Mouse (Mus musculus) C2C12 (cell line): ENCODE data around the gene Esrrb. TPM values are rescaled to one million over a fixed set of nuclear protein-coding genes. Genes with fewer than 3 reads are reported as not detected.

Experiments used
- H3K27me3 ChIP-seq: one replicate; pipeline ENCODE4 v1.6.1; 2011; ENCODE audit not compliant: control insufficient read depth, insufficient read depth, insufficient read length
- H3K36me3 ChIP-seq: one replicate; pipeline ENCODE4 v1.6.1; 2011; ENCODE audit not compliant: control insufficient read depth, insufficient read depth
- H3K4me3 ChIP-seq: one replicate; pipeline ENCODE4 v1.5.1; 2011; ENCODE audit warnings: mild to moderate bottlenecking, control low read depth; ENCODE audit not compliant: poor library complexity, insufficient read depth, severe bottlenecking
- H3K79me2 ChIP-seq: one replicate; pipeline ENCODE4 v1.6.1; 2011; ENCODE audit not compliant: control insufficient read depth, insufficient read depth
- H3K79me3 ChIP-seq: one replicate; pipeline ENCODE4 v1.6.1; 2011; ENCODE audit warnings: low read depth, control low read depth
- H3ac ChIP-seq: one replicate; pipeline ENCODE3; 2011; ENCODE audit warnings: low read depth; ENCODE audit not compliant: control insufficient read depth, insufficient read length
- CEBPB ChIP-seq: IDR thresholded peaks from one replicate; pipeline ENCODE4 v1.6.1; 2011; ENCODE audit warnings: low read depth, mild to moderate bottlenecking, control low read depth, moderate library complexity
- CTCF ChIP-seq: IDR thresholded peaks from one replicate; pipeline ENCODE4 v1.5.1; 2011; ENCODE audit not compliant: control insufficient read depth, insufficient read depth, insufficient read length
- FOSL1 ChIP-seq: IDR thresholded peaks from one replicate; pipeline ENCODE4 v1.8.0; 2011; ENCODE audit warnings: mild to moderate bottlenecking, low read length; ENCODE audit not compliant: poor library complexity, insufficient read depth, severe bottlenecking
- MAX ChIP-seq: IDR thresholded peaks from one replicate; pipeline ENCODE4 v1.6.1; 2011; ENCODE audit warnings: mild to moderate bottlenecking, control low read depth
- MYOD1 ChIP-seq: IDR thresholded peaks from one replicate; pipeline ENCODE4 v1.6.1; 2011; ENCODE audit warnings: low read depth; ENCODE audit not compliant: control insufficient read depth, insufficient read length
- MYOG ChIP-seq: IDR thresholded peaks from one replicate; pipeline ENCODE4 v1.6.1; 2011; ENCODE audit not compliant: control insufficient read depth, insufficient read length; ENCODE audit errors: extremely low read depth
- USF1 ChIP-seq: IDR thresholded peaks from one replicate; pipeline ENCODE4 v1.6.1; 2011; ENCODE audit warnings: low read depth, mild to moderate bottlenecking, control low read depth, moderate library complexity
- polyA plus RNA-seq: library from polyadenylated mRNA; unstranded; fragments of >200 nt; fragmentation: generic; extraction: Trizol; gene quantifications from one replicate; pipeline ENCODE4 v1.2.1, GENCODE M21; 2012; ENCODE audit warnings: missing spikeins

Esrrb gene
- polyA plus RNA-seq, 1 experiment, result 0.80 TPM

GRCm38 (mm10) chr12:86516602-86517001, 155.7 kb downstream of the Esrrb start:
- Histone ChIP-seq H3K79me3 (no peaks in the 10 kb centered on the region), H3K4me3 (no peak overlapping the region), H3K79me2 (no peaks in the 10 kb centered on the region), H3K27me3 (peaks cover 15% of the 10 kb centered on the region), H3K36me3 (no peaks in the 10 kb centered on the region), H3ac (no peak overlapping the region)
- TF ChIP-seq FOSL1, result no peak

GRCm38 (mm10) chr12:86517721-86518120, 156.8 kb downstream of the Esrrb start:
- TF ChIP-seq MAX (no peak), USF1 (no peak), CEBPB (no peak), FOSL1 (no peak), MYOD1 (no peak), MYOG (no peak), CTCF (no peak)
- no peak overlapping the region for H3K4me3 ChIP-seq
- no peaks in the 10 kb centered on the region for H3K79me2 ChIP-seq
- H3K36me3 ChIP-seq, result no peaks in the 10 kb centered on the region
- H3ac ChIP-seq, result no peak overlapping the region
- H3K27me3 ChIP-seq, result peaks cover 14% of the 10 kb centered on the region
- no peaks in the 10 kb centered on the region for H3K79me3 ChIP-seq

- H3K79me3 ChIP-seq, result no peaks in the 10 kb centered on the region
- no peak overlapping the region for H3ac ChIP-seq
- H3K79me2 ChIP-seq, result no peaks in the 10 kb centered on the region
- H3K4me3 ChIP-seq, result no peak overlapping the region
- H3K36me3 ChIP-seq, result no peaks in the 10 kb centered on the region
- TF ChIP-seq CEBPB, result no peak
- TF ChIP-seq FOSL1, result no peak
- TF ChIP-seq MAX, result no peak
- no peak for TF ChIP-seq USF1
- no peak for TF ChIP-seq CTCF
- no peak for TF ChIP-seq MYOG
- TF ChIP-seq MYOD1, result no peak
- peaks cover 20% of the 10 kb centered on the region for H3K27me3 ChIP-seq
Observed at GRCm38 (mm10) chr12:86518746-86519145, 157.8 kb downstream of the Esrrb start.

GRCm38 (mm10) chr12:86534283-86534682, 173.4 kb downstream of the Esrrb start:
- H3ac ChIP-seq, result no peak overlapping the region
- H3K79me3 ChIP-seq, result no peaks in the 10 kb centered on the region
- no peaks in the 10 kb centered on the region for H3K36me3 ChIP-seq
- no peak for TF ChIP-seq MYOD1
- TF ChIP-seq USF1, result no peak
- TF ChIP-seq MYOG, result no peak
- TF ChIP-seq FOSL1, result no peak
- no peak for TF ChIP-seq MAX
- no peak for TF ChIP-seq CEBPB
- no peak for TF ChIP-seq CTCF
- peaks cover 17% of the 10 kb centered on the region for H3K27me3 ChIP-seq
- no peak overlapping the region for H3K4me3 ChIP-seq
- H3K79me2 ChIP-seq, result no peaks in the 10 kb centered on the region

- Histone ChIP-seq H3K36me3 (no peaks in the 10 kb centered on the region), H3K79me2 (no peaks in the 10 kb centered on the region), H3ac (no peak overlapping the region), H3K27me3 (peaks cover 22% of the 10 kb centered on the region), H3K79me3 (no peaks in the 10 kb centered on the region), H3K4me3 (no peak overlapping the region)
- no peak for TF ChIP-seq FOSL1
- TF ChIP-seq CEBPB, result no peak
- no peak for TF ChIP-seq USF1
- TF ChIP-seq MAX, result no peak
- no peak for TF ChIP-seq MYOD1
- no peak for TF ChIP-seq CTCF
- TF ChIP-seq MYOG, result no peak
Observed at GRCm38 (mm10) chr12:86537799-86538198, 176.9 kb downstream of the Esrrb start.

- Histone ChIP-seq H3K4me3 (no peak overlapping the region), H3K79me2 (no peaks in the 10 kb centered on the region), H3K79me3 (no peaks in the 10 kb centered on the region), H3K27me3 (peaks cover 22% of the 10 kb centered on the region), H3ac (no peak overlapping the region), H3K36me3 (no peaks in the 10 kb centered on the region)
- TF ChIP-seq CTCF (no peak), MAX (no peak), FOSL1 (no peak), MYOG (no peak), USF1 (no peak), MYOD1 (no peak), CEBPB (no peak)
Observed at GRCm38 (mm10) chr12:86538711-86539110, 177.8 kb downstream of the Esrrb start.
